Mouse (Mus musculus) intestine, embryonic 14.5 days (tissue): ENCODE data around the gene D630039A03Rik. TPM values are rescaled to one million over a fixed set of nuclear protein-coding genes. Genes with fewer than 3 reads are reported as not detected.

Experiments
- ATAC-seq: fragments of 200-750 bp; cut with Nextera tagmentation; replicated peaks from 2 replicates; pipeline ENCODE4 v1.8.0; 2017; ENCODE audit warnings: low read depth, moderate number of reproducible peaks, moderate TSS enrichment, moderate library complexity; ENCODE audit not compliant: low FRiP score, low TSS enrichment
- DNase-seq: peaks from one replicate; pipeline ENCODE4 v3.0.0-alpha.2; 2018; ENCODE audit warnings: low spot score
- H3K27ac ChIP-seq: fragments of 300-500 bp; sonication (generic); 2 replicates; pipeline ENCODE4 v1.5.1; 2014; ENCODE audit warnings: low read depth, mild to moderate bottlenecking, control low read depth
- H3K27me3 ChIP-seq: fragments of 300-500 bp; sonication (generic); replicated peaks from 2 replicates; pipeline ENCODE4 v1.6.1; 2014; ENCODE audit warnings: low read length, control low read depth; ENCODE audit not compliant: control insufficient read depth, insufficient read depth
- H3K36me3 ChIP-seq: fragments of 300-500 bp; sonication (generic); 2 replicates; pipeline ENCODE4 v1.6.1; 2014; ENCODE audit warnings: low read length, control low read depth; ENCODE audit not compliant: control insufficient read depth, insufficient read depth
- H3K4me1 ChIP-seq: fragments of 300-500 bp; sonication (generic); replicated peaks from 2 replicates; pipeline ENCODE4 v1.6.1; 2014; ENCODE audit warnings: low read length, control low read depth, mixed read lengths; ENCODE audit not compliant: control insufficient read depth, insufficient read depth
- H3K4me2 ChIP-seq: fragments of 300-500 bp; sonication (generic); 2 replicates; pipeline ENCODE4 v1.6.1; 2014; ENCODE audit warnings: low read length
- H3K4me3 ChIP-seq: fragments of 300-500 bp; sonication (generic); 2 replicates; pipeline ENCODE4 v1.5.1; 2014; ENCODE audit warnings: low read depth, low read length, control low read depth, mixed read lengths
- H3K9ac ChIP-seq: fragments of 300-500 bp; sonication (generic); 2 replicates; pipeline ENCODE4 v1.6.1; 2014; ENCODE audit warnings: mild to moderate bottlenecking, low read length
- H3K9me3 ChIP-seq: fragments of 300-500 bp; sonication (generic); 2 replicates; pipeline ENCODE4 v1.6.1; 2016; ENCODE audit warnings: low read length, control low read depth; ENCODE audit not compliant: control insufficient read depth
- WGBS: fragments of 180-500 bp; shearing (Covaris S2); extraction: QIAGEN DNeasy Blood & Tissue Kit; methylation state at CpG from one replicate; pipeline ENCODE4 v1.1.7; 2014; 5-methylcytosine and 5-hydroxymethylcytosine counted together
- polyA plus RNA-seq: library from polyadenylated mRNA; unstranded; fragments of >200 nt; fragmentation: Nextera tagmentation; extraction: Ambion mirVana; gene quantifications from 2 replicates; pipeline ENCODE4 v1.2.1, GENCODE M21; 2014

D630039A03Rik gene
- polyA plus RNA-seq, 1 experiment from 2014 or later = 6.1 TPM

DNA sequence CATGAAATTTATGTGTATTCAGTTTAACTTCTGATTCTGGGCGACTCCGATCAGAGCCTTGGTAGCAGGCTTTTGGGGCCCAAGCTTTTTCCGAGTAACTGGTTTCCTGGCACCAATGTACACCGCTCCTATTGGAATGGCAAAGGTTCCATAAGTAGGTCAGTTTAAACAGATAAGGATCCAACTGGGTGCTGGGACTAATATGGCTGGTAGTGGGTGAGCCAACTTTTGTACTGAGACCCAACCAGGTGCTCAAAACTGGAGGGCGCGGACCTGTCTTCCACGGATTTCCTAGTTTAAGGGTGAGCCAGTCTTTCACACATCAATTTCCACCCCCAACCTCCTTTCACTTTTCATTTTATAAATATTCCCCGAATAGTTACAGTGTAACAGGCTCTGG, 38.9 kb upstream of the D630039A03Rik start:
- no peaks in the 10 kb centered on the region for H3K27me3 ChIP-seq
- H3K27ac ChIP-seq = peak overlapping the region; percentile 96; the same call in 1 of the 2 replicates
- peaks cover 20% of the 10 kb centered on the region for H3K4me1 ChIP-seq
- DNase-seq = no peak
- H3K9ac ChIP-seq = peak overlapping the region; percentile 83
- no peak for ATAC-seq
- peaks cover 24% of the 10 kb centered on the region for H3K36me3 ChIP-seq
- 67% methylated on average over 8 of the region's 8 CpGs for WGBS
- H3K4me3 ChIP-seq = peak overlapping the region; percentile 83
- H3K4me2 ChIP-seq = peak overlapping the region; percentile 86
- H3K9me3 ChIP-seq = no peaks in the 10 kb centered on the region

DNA sequence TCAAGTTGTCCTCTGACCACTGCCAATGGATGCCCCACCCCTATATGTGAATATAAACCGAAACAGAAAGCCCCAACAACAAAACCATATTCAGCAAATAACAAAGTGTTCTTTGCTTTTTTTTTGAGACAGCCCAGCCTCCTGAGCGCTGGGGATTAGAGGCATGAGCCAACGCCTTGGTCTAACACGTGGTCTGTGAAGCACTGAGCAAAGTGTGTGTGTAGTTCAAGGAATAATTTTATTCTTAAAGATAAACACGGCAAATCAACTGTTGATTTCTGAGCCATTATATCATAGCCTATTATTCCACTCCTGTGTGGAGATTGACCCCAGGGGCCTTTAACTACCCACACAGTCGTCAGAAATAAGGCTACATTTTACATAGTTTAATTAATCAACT, 38.5 kb upstream of the D630039A03Rik start:
- H3K27me3 ChIP-seq = no peaks in the 10 kb centered on the region
- H3K9ac ChIP-seq = no peak overlapping the region
- H3K4me2 ChIP-seq = peak overlapping the region; percentile 86
- H3K4me1 ChIP-seq = peaks cover 20% of the 10 kb centered on the region
- 74% methylated on average over 6 of the region's 6 CpGs for WGBS
- ATAC-seq = no peak
- peaks cover 28% of the 10 kb centered on the region for H3K36me3 ChIP-seq
- no peak overlapping the region for H3K27ac ChIP-seq
- no peaks in the 10 kb centered on the region for H3K9me3 ChIP-seq
- DNase-seq = no peak
- H3K4me3 ChIP-seq = peak overlapping the region; percentile 83; the same call in 1 of the 2 replicates

DNA sequence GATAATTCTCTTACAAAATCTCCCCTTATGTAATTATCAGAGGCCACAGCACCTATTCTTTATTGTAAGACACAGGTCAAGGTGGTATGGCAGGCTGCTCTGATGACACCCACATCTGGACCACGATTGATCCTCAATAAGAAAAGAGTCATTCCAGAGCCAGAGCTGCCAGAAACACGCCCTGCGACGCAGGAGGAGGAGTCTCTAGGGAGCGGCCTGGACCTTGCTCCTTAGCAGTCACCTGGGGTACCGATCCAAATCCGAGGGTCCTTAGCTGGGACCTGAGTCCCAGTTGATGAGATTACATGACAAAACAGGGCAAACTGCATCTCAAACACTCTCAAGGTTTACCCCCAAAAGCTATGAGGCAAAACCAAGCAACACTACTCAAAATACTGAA, 37.7 kb upstream of the D630039A03Rik start:
- Histone ChIP-seq H3K27me3 (no peaks in the 10 kb centered on the region), H3K4me2 (peak overlapping the region; percentile 86), H3K27ac (no peak overlapping the region), H3K9me3 (no peaks in the 10 kb centered on the region), H3K36me3 (peaks cover 36% of the 10 kb centered on the region), H3K9ac (no peak overlapping the region), H3K4me1 (peaks cover 20% of the 10 kb centered on the region), H3K4me3 (no peak overlapping the region)
- WGBS = 88% methylated on average over 7 of the region's 7 CpGs
- peak; percentile 50 for DNase-seq
- ATAC-seq = no peak

DNA sequence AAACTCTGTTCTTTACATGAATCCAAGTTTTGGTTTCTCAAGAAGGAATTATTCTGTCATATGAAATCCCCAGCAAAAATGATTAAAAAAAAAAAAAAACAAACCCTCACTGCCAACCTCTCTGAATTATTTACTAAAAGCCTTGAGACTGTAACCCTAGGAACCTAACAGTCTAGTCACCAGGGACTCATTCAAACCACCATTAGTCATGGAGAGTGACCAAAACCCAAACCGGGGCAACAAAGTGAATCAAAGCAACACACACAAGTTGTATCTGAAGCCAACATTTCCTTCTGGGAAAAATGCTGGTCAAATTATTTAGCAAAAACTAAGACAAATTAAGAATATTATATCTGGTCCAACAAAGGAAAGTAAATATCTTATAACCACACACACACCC, 36.8 kb upstream of the D630039A03Rik start:
- H3K4me2 ChIP-seq = no peak overlapping the region
- no peak overlapping the region for H3K27ac ChIP-seq
- ATAC-seq = no peak

DNA sequence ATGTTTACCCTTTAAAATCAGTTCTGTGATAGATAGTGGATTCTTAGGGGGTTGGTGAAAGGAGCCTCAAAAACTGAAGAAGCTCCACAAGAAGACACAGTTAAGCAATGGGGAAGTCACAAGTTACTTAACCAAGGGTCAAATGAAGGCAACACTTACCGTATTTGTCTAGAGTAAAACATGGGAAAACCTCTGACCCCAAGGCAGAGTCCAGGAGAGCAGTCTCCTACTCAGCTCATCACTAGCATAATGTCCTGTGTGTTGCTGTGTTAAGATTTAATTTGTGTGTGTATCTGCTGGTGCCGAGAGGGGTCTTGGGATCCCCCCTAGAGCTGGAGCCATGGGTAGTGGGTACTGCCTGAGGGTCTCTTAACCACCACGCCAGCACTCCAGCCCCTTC, 36.3 kb upstream of the D630039A03Rik start:
- no peaks in the 10 kb centered on the region for H3K9me3 ChIP-seq
- no peak overlapping the region for H3K4me3 ChIP-seq
- 90% methylated on average over 3 of the region's 3 CpGs for WGBS
- H3K9ac ChIP-seq = no peak overlapping the region
- no peak overlapping the region for H3K4me2 ChIP-seq
- H3K4me1 ChIP-seq = peaks cover 16% of the 10 kb centered on the region
- H3K27ac ChIP-seq = no peak overlapping the region
- H3K27me3 ChIP-seq = no peaks in the 10 kb centered on the region
- DNase-seq (peak; percentile 21), ATAC-seq (no peak)
- H3K36me3 ChIP-seq = peaks cover 49% of the 10 kb centered on the region

More for the DNA sequence above, 36.8 kb upstream of the D630039A03Rik start:
- Histone ChIP-seq H3K36me3 (peaks cover 45% of the 10 kb centered on the region), H3K4me1 (peaks cover 20% of the 10 kb centered on the region), H3K4me3 (no peak overlapping the region), H3K9me3 (no peaks in the 10 kb centered on the region), H3K27me3 (no peaks in the 10 kb centered on the region), H3K9ac (no peak overlapping the region)
- 95% methylated on average over 1 of the region's 1 CpGs for WGBS
- DNase-seq = no peak

DNA sequence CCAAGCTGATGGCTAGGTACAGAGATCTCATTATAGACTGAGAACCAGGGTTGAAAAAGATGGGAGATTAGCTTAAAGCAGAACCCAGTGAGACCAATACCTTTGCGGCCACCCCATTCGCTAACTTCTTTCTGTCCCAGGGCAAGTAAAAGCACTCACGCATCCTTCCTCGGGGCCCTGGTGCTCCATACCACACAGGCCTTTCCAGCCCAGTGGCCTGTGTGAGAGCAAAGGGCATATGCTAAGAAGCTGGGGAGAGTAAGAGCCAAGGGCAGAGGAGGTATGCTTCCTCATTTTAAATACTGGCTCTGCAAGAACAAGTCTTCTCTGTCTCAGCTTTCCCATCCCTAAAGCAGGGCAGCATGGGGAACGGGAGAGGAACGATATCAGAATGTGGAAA, 33.8 kb upstream of the D630039A03Rik start:
- H3K9ac ChIP-seq = no peak overlapping the region
- H3K4me2 ChIP-seq = no peak overlapping the region
- no peaks in the 10 kb centered on the region for H3K27me3 ChIP-seq
- 97% methylated on average over 6 of the region's 6 CpGs for WGBS
- H3K27ac ChIP-seq = no peak overlapping the region
- ATAC-seq = no peak
- no peak for DNase-seq
- peaks cover 73% of the 10 kb centered on the region for H3K36me3 ChIP-seq
- H3K4me1 ChIP-seq = peaks cover 12% of the 10 kb centered on the region
- H3K4me3 ChIP-seq = no peak overlapping the region
- H3K9me3 ChIP-seq = no peaks in the 10 kb centered on the region

DNA sequence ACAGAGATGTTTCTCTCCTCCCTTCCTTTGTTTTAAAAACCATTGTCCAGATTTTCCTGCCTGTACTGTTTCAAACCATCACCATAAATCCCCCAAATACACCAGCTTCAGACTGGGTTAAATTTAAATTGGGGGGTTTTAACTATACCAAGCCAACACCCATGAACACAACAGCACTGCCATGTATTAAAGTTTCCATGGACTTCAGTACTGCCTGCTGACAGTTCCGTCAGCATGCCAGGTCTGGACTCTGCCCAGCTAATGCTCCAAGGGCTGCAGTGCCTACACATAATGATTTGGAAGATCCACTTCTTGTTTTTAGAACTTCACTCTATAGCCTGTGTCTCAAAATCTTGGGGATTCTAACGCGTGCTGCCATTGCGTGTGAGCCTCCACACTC, 31.4 kb upstream of the D630039A03Rik start:
- peaks cover 5% of the 10 kb centered on the region; the same call in 1 of the 2 replicates for H3K4me1 ChIP-seq
- H3K27ac ChIP-seq = peak overlapping the region; percentile 6; the same call in 1 of the 2 replicates
- H3K9me3 ChIP-seq = no peaks in the 10 kb centered on the region
- no peak overlapping the region for H3K4me2 ChIP-seq
- H3K36me3 ChIP-seq = peaks cover 94% of the 10 kb centered on the region
- H3K4me3 ChIP-seq = no peak overlapping the region
- WGBS = 94% methylated on average over 4 of the region's 4 CpGs
- no peak overlapping the region for H3K9ac ChIP-seq
- DNase-seq (no peak), ATAC-seq (no peak)
- H3K27me3 ChIP-seq = no peaks in the 10 kb centered on the region

DNA sequence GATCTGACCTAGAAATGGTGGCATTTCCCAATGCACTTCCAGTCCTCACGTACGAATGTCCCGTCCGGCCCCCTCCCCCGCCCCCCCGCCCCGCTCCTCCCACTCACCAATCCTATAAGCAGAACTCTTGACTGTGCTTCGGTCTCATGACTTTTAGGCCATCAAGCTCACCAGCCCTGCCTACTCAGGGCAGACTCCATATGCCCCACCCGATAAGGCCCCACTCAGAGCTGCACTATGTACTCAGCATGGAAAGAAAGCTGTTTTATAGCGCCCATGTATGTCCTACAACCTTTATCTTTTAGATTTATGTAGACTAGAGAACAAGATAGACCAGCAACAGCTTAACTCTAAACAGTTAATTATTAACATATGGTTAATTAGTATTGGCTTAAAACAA, 30.9 kb upstream of the D630039A03Rik start:
- Histone ChIP-seq H3K4me2 (no peak overlapping the region), H3K4me3 (no peak overlapping the region), H3K27me3 (no peaks in the 10 kb centered on the region), H3K27ac (peak overlapping the region; percentile 61; the same call in 1 of the 2 replicates), H3K9ac (no peak overlapping the region), H3K4me1 (peaks cover 5% of the 10 kb centered on the region; the same call in 1 of the 2 replicates), H3K36me3 (peaks cover 90% of the 10 kb centered on the region), H3K9me3 (no peaks in the 10 kb centered on the region)
- WGBS = 56% methylated on average over 10 of the region's 10 CpGs
- no peak for DNase-seq
- peak; percentile 85 for ATAC-seq

DNA sequence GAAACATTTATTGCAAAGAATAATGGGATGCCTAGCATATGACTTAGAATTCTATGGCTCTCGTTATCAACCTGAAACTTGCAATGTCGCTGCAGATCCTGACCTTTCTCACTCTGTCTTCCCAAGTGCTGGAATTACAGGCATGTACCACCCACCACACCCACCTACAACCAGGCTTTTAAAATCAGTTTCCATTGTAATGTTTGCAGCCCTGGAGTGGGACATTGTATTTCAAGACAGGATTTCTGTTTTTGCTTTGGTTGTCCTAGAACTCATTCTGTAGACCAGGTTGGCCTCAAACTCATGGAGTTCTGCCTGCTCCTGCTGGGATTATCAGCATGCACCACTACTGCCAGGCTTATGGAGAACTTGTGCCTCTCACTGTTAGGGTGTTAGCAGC, 26.8 kb upstream of the D630039A03Rik start:
- no peaks in the 10 kb centered on the region for H3K27me3 ChIP-seq
- H3K4me1 ChIP-seq = peaks cover 5% of the 10 kb centered on the region; the same call in 1 of the 2 replicates
- H3K36me3 ChIP-seq = peaks cover 49% of the 10 kb centered on the region
- no peak overlapping the region for H3K4me3 ChIP-seq
- 89% methylated on average over 2 of the region's 2 CpGs for WGBS
- ATAC-seq (no peak), DNase-seq (peak; percentile 41)
- H3K4me2 ChIP-seq = no peak overlapping the region
- no peak overlapping the region for H3K27ac ChIP-seq
- no peak overlapping the region for H3K9ac ChIP-seq
- no peaks in the 10 kb centered on the region for H3K9me3 ChIP-seq
